Mouse (Mus musculus): ENCODE data around the gene Txlng. TPM values are rescaled to one million over a fixed set of nuclear protein-coding genes. Genes with fewer than 3 reads are reported as not detected.
"Not testable (repeated sequence)": the region's sequence is repeated elsewhere in the genome, so short reads cannot be mapped to it uniquely, and the experiment has no call there.

The Txlng gene
- polyA plus RNA-seq, 1 experiment = 13.9 TPM

GRCm38 (mm10) chrX:162800371-162800770 lies 28.9 kb downstream of the Txlng start:
- DNase-seq = peak; percentile 41 to 55
- H3K27me3 ChIP-seq (ENCODE audit: control insufficient read depth, insufficient read depth, low read length) = no peaks in the 10 kb centered on the region
- H3K4me1 ChIP-seq (ENCODE audit: control insufficient read depth, insufficient read depth, low read length) = no peaks in the 10 kb centered on the region
- H3K27ac ChIP-seq (ENCODE audit: insufficient read depth, low read length) = no peak overlapping the region
- TF ChIP-seq CTCF (IDR thresholded peaks at IDR 0.05; ENCODE audit: borderline replicate concordance, insufficient read depth, low read depth, low read length) (peak; percentile 57; the same call in 1 of the 2 replicates), POLR2A (IDR thresholded peaks at IDR 0.05; ENCODE audit: borderline replicate concordance, insufficient read depth, low read length) (no peak)
- no peak overlapping the region for H3K4me3 ChIP-seq (replicated peaks; ENCODE audit: insufficient read depth, low read depth, low read length)

DNA sequence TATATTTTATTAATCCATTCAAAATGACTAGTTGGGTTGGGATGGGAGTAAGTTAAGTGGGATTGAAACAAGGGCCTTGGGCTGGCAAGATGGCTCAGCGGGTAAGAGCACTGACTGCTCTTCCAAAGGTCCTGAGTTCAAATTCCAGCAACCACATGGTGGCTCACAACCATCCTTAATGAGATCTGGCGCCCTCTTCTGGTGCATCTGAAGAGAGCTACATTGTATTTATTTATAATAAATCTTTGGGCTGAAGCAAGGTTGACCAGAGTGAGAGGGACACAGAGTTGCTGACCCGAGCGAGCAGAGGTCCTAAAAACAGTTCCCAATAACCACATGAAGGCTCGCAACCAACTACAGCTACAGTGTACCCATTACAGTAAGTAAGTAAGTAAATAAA lies 37.9 kb downstream of the Txlng start:
- H3K4me3 ChIP-seq (replicated peaks; ENCODE audit: insufficient read depth, low read depth, low read length); H3K27ac ChIP-seq (ENCODE audit: insufficient read depth, low read length); H3K27me3 ChIP-seq (ENCODE audit: control insufficient read depth, insufficient read depth, low read length); H3K4me1 ChIP-seq (ENCODE audit: control insufficient read depth, insufficient read depth, low read length); DNase-seq: not testable (repeated sequence)
- 93% methylated on average over 5 of the region's 5 CpGs for WGBS

DNA sequence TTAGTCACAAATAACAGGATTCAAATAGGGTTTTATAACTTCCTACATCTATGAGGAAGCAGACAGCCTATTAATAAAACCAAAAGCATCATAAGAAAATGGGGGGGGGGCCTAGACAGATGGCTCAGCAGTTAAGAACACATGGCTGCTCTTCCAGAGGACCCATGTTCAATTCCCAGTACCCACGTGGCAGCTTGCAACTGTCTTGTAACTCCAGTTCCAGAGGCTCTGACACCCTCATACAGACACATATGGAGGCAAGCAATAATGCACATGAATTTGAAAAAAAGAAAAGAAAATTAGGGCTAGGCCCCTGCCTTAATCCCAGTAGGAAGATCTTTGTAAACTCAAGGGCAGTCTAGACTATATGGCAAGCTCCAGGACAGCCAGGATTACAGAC lies 40.9 kb downstream of the Txlng start:
- H3K4me1 ChIP-seq (ENCODE audit: control insufficient read depth, insufficient read depth, low read length) = no peaks in the 10 kb centered on the region
- no peak for DNase-seq
- no peaks in the 10 kb centered on the region for H3K27me3 ChIP-seq (ENCODE audit: control insufficient read depth, insufficient read depth, low read length)
- no peak for TF ChIP-seq POLR2A (IDR thresholded peaks at IDR 0.05; ENCODE audit: borderline replicate concordance, insufficient read depth, low read length)
- TF ChIP-seq CTCF (IDR thresholded peaks at IDR 0.05; ENCODE audit: borderline replicate concordance, insufficient read depth, low read depth, low read length) = no peak
- no peak overlapping the region for H3K27ac ChIP-seq (ENCODE audit: insufficient read depth, low read length)
- WGBS = 43% methylated on average over 1 of the region's 1 CpGs
- no peak overlapping the region for H3K4me3 ChIP-seq (replicated peaks; ENCODE audit: insufficient read depth, low read depth, low read length)

DNA sequence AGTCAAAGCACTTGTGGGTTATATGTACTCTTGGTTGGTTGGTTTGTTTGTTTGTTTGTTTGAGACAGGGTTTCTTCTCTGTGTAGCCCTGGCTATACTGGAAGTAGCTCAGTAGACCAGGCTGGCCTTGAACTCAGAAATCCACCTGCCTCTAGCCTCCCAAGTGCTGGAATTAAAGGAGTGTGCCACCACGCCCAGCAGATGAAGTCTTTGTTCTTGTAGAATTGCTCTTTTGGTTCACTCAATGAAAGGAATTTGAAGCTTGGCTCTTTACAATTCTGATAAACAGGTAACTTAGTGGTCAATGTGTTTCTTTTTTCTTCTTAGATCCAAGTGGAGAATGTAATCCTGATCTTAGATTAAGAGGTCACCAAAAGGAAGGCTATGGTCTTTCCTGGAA lies 58.5 kb downstream of the Txlng start:
- no peaks in the 10 kb centered on the region for H3K4me1 ChIP-seq (ENCODE audit: control insufficient read depth, insufficient read depth, low read length)
- no peak for DNase-seq
- H3K27ac ChIP-seq (ENCODE audit: insufficient read depth, low read length) = no peak overlapping the region
- WGBS = 57% methylated on average over 1 of the region's 1 CpGs
- no peaks in the 10 kb centered on the region for H3K27me3 ChIP-seq (ENCODE audit: control insufficient read depth, insufficient read depth, low read length)
- TF ChIP-seq POLR2A (IDR thresholded peaks at IDR 0.05; ENCODE audit: borderline replicate concordance, insufficient read depth, low read length) (no peak), CTCF (IDR thresholded peaks at IDR 0.05; ENCODE audit: borderline replicate concordance, insufficient read depth, low read depth, low read length) (no peak)
- H3K4me3 ChIP-seq (replicated peaks; ENCODE audit: insufficient read depth, low read depth, low read length) = no peak overlapping the region

- Histone ChIP-seq H3K4me1 (ENCODE audit: control insufficient read depth, insufficient read depth, low read length) (no peaks in the 10 kb centered on the region), H3K27ac (ENCODE audit: insufficient read depth, low read length) (no peak overlapping the region), H3K4me3 (replicated peaks; ENCODE audit: insufficient read depth, low read depth, low read length) (peak overlapping the region; percentile 30), H3K27me3 (ENCODE audit: control insufficient read depth, insufficient read depth, low read length) (no peaks in the 10 kb centered on the region)
- TF ChIP-seq POLR2A (IDR thresholded peaks at IDR 0.05; ENCODE audit: borderline replicate concordance, insufficient read depth, low read length) (no peak), CTCF (IDR thresholded peaks at IDR 0.05; ENCODE audit: borderline replicate concordance, insufficient read depth, low read depth, low read length) (no peak)
- WGBS = 22% methylated on average over 9 of the region's 9 CpGs
- no peak for DNase-seq
Measured at GRCm38 (mm10) chrX:162761716-162762395, 67.4 kb downstream of the Txlng start.

GRCm38 (mm10) chrX:162760958-162761515 lies 68.2 kb downstream of the Txlng start:
- DNase-seq = peak in 1 of 2 experiments; percentile 37
- Histone ChIP-seq H3K4me1 (ENCODE audit: control insufficient read depth, insufficient read depth, low read length) (no peaks in the 10 kb centered on the region), H3K4me3 (replicated peaks; ENCODE audit: insufficient read depth, low read depth, low read length) (peak overlapping the region; percentile 93), H3K27me3 (ENCODE audit: control insufficient read depth, insufficient read depth, low read length) (no peaks in the 10 kb centered on the region), H3K27ac (ENCODE audit: insufficient read depth, low read length) (no peak overlapping the region)
- no peak for TF ChIP-seq CTCF (IDR thresholded peaks at IDR 0.05; ENCODE audit: borderline replicate concordance, insufficient read depth, low read depth, low read length)
- no peak for TF ChIP-seq POLR2A (IDR thresholded peaks at IDR 0.05; ENCODE audit: borderline replicate concordance, insufficient read depth, low read length)
- WGBS = 7% methylated on average over 40 of the region's 50 CpGs

DNA sequence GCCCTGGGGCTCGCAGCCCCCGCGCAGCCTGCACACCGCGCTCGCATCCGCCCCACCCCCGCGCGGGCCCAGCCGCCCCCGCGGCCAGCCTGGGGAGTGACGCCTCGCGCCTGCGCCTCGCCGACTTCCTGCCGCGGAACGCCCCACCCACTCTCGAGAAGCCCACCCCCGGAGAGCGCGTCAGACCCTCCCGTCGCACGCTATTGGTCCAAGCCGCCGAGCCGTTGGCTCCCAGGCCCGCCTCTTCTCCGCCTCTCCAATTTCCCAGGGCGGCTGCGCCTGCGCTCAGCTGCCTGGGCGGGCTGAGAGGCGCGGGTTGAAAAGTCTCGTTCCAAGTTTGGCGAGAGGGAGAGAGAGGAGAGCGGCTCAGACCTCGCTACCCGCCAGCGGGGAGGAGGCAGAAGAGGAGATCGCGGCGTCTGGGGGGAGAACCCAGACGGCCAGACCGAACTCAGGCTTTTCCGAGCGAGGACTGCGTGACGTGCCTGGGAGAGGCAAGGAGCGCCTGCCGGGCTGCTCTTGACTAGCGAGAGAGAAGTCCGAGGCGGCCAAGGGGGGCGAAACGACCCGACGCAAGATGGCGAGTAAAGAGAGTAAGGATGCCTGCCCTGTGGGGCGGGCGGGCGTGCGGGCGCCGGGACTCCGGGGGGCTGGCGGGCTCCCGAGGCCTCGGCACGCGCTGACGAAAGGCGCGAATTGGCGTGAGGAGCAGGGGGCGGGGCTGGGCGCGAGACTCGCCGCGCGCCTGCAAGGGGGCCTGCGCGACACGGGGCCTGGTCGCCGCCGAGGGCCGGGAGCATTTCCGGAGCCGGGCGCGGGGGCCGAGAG lies 68.9 kb downstream of the Txlng start, which contains the start of gene Rbbp7:
Gene Rbbp7, plus strand, starts transcription at position 288 of the 828 bp plus-strand sequence.
- Histone ChIP-seq H3K4me1 (ENCODE audit: control insufficient read depth, insufficient read depth, low read length) (no peaks in the 10 kb centered on the region), H3K27ac (ENCODE audit: insufficient read depth, low read length) (peak within 1 kb of the TSS; percentile 80), H3K4me3 (replicated peaks; ENCODE audit: insufficient read depth, low read depth, low read length) (peak within 1 kb of the TSS; percentile 93), H3K27me3 (ENCODE audit: control insufficient read depth, insufficient read depth, low read length) (no peaks in the 10 kb centered on the region)
- 9% methylated on average over 47 of the region's 100 CpGs for WGBS
- TF ChIP-seq POLR2A (IDR thresholded peaks at IDR 0.05; ENCODE audit: borderline replicate concordance, insufficient read depth, low read length) = peak; percentile 67
- no peak for TF ChIP-seq CTCF (IDR thresholded peaks at IDR 0.05; ENCODE audit: borderline replicate concordance, insufficient read depth, low read depth, low read length)
- peak; percentile 90 to 93 for DNase-seq

Measured in cerebellum, adult 2 months (tissue).